Mouse (Mus musculus): ENCODE measurements around the gene Gcn1l1.

The Gcn1l1 gene

DNA sequence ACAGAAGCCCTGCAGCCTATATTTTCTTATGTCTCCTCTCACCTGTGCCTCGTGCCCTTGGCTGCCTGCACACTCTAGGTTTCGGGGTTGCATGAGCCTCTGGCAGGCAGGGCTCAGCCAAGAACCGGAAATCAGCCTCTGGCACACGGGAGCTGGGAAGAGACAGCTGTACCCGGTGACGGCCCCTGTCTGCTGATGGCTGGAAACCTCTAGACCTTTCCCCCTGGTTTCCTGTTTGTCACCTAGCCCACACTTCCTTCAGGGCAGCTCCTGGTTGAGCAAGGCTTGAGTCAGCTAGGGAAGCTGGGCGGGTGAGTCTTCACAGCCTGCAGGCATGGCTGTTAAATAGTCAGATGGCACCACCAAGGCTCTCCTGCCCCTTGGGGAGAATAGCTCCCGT is 30.2 kb upstream of the Gcn1l1 start:
- no peak for DNase-seq (ENCODE audit: low spot score)

DNA sequence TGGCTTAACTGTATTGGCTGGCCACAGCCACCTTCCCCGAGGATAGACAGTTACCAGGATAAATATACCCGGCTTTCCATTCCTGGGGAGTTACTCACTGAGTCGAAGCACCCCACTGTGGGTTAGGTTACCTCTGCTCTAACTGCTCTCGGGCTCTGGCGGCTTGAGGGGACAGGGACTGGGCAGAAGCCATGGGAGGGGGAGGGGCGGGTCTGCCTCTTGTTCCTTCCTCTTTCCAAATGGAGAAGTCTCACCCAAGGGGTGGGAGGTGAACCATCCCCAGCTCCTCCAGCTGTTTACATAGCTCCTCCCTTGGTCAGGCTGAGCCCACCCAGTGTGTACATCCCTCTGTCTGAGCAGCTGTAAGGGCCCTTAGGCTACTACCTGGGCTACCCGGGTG is 29.4 kb upstream of the Gcn1l1 start:
- no peak for DNase-seq (ENCODE audit: low spot score)

DNA sequence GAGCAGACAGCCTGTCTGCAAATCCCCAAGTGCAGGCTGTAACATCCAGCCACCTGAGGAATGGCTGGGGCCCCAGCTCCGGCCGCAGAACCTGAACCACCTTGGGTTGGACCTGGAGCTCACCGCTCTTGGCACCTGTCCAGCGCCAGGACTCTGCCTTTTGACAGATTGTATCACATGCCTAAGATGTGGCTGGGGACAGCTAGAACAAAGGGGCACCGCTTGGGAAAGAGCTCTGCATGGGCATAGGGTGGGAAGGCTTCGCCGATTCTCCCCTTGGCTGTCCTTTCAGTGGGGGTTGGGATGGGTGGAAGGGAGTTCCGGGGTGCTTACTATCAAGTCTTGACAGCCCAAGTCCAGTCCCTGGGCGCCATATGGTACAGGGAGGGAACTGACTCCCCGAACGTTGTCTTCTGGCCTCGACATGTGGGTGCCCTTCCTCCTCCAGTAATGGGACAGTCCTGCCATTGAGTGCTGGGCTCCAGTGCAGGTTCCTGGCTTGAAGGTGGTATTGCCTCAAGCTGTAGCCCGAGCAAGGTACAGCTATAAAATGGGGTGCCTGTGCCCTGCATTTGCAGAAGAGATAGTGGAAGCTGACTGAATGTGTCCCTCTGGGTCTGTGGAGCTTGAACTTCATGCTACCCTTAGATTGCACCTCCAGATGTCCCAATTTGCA is 26.9 kb upstream of the Gcn1l1 start:
- no peak for DNase-seq (ENCODE audit: low spot score)

DNA sequence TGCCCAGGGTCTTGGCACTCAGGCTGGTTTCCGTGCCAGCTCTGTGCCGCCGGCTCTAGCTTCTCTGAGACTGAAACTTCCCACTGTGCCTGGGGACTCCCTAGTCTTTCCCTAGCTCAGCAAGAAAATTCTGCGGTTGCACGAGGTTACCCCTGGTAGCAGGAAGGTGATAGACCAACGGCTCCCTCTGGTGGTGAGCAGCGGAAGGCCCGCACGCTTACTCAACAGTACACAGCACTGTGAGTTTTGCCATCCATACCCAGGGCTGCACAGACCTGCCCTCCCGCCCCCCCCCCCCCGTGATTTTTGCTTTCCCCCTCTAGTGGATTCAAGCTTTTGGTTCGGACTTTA is 26.4 kb upstream of the Gcn1l1 start:
- peak; percentile 79 for DNase-seq (ENCODE audit: low spot score)

DNA sequence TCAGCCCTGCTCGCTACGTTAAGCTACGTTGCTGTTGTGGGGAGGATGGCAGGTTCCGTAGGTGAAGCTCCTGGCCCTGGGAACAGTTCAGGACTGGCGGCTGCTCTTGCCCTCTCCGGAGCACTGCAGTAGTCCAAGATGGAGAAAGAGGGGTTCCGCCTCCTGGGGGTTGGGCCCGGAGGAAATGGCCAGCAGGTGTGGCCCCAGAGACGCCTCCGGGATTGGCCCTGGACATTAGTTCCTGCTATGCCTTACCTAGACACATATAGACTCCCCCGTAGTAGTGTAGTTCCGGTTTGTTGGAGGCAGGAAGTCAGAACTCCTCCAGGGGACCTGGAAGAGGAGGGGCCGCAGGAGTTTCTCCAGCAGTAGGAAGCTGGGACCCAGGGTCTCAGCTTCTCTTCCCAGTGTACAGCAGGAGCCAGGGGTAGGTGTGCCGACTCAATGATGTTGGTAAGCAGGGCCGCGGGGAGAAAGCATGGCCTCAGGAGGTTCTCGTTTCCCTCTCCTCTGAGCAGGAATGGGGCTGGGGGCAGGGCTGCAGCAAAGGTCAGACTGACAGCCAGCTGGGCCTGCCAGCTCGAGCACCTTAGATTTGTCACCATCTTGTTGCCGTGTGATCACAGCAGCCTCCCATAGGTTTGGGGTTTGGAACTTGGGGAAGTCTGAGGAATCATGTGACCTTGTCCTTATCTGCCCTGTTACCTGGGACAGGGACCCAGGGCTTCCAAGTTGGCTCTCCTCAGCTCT is 22.2 kb upstream of the Gcn1l1 start:
- no peak for DNase-seq (ENCODE audit: low spot score)

DNA sequence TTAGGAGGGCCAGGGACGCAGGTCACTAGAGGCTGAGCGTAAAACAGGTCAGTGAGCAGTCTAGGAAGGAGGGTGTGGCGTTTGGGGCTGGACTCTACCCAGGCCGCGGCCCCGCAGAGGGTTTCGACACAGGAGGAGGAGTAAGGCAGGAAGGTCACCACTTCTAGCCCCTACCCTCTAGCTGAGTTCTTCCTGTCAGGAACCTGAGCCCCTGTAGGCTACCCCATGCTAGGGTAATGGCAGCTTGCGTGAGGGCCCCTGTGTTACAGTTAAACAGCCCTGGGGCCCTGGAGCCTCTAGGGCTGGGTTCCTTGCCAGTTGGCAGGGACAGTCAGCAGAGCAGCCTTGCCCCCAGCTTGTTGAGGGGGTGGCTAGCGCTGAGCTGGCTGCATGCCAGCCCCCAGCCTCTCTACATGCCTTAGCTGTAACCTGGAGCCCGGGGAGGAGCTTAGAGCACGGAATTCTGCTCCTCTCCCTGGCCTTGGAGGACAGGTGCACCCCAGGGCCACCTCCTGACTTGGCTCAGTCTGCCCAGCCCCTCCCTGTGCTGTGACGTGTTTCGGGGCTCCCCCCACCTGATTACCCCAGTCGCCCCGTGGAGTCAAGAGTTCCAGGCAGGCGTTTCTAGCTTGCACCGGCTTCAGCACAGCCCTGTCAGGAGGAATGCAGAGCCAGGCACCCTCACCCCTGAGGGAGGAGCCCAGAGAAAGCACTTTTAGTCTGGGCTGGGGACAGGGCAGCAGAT is 21.4 kb upstream of the Gcn1l1 start:
- peak; percentile 83 for DNase-seq (ENCODE audit: low spot score)

DNA sequence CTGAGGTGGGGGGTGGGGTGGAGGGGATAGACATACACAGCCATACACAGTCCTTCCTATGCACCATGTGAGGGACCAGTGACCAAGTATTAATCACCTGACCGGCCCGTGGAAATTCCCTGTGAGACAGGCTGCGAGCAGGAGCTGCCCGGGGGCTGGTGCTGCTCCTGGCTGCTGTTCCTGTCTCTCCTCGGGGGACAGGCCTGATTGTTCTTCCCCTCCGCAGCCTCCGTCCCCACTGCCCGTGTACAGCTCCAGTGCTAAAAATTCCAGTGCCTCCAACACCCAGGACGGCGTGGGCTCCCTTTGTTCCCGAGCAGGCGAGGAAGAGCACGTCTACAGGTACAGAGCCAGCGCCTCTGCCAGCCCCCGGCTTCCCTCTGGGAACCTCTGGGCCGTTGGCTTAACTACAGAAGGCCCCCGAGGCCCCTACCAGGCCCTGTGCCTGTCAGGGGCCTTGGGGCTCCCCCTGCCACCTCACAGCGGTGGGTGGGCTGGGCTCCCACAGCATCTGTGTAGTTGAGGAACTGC is 20.3 kb upstream of the Gcn1l1 start:
- no peak for DNase-seq (ENCODE audit: low spot score)

DNA sequence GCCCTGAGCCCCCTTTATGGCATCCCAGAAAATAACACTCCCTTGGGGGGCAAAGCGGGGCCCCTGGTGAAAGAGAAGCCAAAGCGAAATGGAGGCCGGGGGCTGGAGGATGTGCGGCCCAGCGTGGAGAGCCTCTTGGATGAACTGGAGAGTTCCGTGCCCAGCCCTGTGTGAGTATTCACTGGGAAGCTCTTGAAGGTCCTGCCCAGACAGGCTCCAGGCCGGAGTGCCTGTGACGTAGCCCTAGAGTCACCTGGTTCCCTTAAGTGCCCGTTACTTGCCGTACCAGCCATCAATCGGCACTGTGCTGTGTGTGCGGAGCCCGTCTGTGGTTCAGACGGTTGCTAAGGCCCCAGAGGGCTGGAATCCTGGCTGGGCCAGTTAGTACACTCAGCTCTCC is 19.4 kb upstream of the Gcn1l1 start:
- no peak for DNase-seq (ENCODE audit: low spot score)

DNA sequence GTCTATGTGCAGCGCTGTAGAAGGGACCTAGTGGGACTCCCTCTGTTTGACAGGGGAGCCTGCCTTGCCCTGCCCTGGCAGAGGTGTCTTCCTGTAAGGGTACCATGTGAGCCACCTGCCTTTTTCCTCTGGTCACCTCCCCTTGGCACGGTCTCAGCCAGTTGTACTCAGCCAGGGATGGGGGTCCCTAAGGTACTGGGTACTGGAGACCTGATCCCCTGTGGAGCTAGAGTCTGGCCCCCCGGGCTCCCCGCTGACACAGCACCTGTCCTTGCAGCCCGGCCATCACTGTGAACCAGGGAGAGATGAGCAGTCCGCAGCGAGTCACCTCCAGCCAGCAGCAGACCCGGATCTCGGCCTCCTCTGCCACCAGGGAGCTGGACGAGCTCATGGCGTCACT is 18.5 kb upstream of the Gcn1l1 start:
- no peak for DNase-seq (ENCODE audit: low spot score)

DNA sequence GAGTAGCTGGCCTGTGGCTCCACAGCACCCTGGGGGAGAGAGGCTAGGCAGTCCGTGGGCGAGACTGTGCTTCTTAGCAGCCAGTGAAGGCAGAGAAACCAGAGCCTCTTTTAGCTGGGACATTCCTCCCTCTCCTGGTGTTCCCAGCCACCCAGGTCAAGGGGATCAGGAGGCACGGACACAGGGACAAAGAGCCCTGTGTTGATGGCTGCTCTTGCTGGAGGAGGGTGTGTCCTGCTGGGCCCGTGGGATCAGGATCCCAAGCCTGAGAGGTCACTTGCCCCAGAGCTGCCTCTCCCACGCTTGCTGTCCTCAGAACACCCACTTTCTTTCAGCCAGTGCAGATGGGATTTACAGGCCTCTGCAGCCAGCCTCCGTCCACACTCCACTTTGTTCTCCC is 18.0 kb upstream of the Gcn1l1 start:
- DNase-seq (ENCODE audit: low spot score) = peak; percentile 80

DNA sequence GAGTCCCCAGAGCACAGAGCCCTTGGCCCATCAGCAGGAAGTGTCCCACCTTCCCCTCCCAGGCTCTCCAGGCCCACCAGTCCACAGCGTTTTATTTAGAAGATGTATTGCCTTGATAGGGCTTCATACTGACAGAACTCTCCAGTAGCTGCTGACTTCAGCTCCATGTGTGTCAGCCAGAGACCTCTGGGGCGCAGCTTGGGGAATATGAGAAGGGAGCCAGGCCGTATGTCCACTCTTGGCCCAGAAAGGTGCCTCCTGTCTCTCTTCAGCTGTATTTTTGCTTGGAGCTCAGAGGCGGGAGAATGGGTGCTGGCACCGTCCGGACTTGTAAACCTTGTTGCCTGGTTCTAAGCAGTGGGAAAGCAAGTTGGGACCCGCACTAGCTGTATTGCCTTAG is 17.6 kb upstream of the Gcn1l1 start:
- DNase-seq (ENCODE audit: low spot score) = no peak

DNA sequence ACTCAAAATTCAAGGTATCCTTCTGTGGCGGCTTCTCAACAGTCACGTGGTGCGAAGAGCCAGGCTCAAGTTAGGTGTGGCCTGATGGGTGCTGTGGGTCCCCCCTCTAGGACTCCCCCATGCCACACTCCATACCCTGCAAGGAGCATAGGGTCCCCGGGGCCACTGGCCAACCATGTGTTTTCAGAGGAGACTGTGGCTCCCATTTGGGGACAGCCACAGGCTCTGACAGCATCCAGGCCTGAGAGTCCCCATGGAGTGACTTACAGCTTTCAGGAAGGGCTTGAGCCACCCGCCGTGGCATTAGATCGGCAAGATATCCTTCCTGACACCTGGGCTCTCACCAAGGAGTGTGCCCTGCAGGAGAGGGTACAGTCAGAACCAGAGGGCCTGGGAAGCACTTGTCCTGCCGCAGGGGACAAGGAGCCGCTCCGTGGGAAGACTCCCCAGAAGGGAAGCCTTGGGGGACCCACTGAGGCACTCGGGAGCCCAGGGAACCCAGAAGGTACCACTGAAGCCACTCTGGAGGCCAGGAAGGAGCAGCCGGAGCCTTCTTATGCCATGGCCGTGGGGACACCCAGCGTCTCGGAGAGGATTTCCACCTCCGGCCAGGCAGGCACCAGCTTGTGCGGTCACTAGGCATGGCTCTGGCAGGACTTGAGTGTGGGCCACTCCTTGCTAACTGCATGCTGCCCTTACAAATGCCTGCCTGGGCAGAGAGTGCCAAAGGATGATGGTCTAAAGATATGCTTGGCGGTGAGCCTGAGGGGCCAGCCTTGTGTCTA is 16.4 kb upstream of the Gcn1l1 start:
- no peak for DNase-seq (ENCODE audit: low spot score)

DNA sequence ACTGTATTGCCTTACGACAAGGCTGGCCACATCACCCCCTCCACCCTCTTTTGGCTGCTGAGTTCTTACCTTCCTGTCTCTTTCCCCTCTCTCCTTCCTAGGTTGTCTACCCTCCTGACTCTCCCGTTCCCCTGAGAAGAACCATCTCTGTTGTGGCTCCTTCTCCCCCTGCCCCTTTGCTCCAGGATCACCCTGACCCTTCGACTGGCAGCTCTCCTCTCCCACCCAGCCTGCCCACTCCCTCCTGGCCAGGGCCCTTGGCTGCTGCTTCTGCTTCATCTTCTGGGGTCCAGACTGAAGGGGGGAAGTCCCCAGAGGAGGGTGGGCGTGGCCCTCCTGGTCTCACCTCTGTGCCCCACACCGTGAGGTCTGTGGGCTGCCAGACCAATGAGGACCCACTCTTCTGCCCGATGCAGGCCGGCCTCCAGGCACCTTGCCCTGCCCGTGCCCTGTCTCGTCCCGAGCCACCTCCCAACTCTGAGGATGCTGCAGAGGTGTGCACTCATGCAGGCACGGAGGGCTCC is 14.5 kb upstream of the Gcn1l1 start:
- DNase-seq (ENCODE audit: low spot score) = no peak

DNA sequence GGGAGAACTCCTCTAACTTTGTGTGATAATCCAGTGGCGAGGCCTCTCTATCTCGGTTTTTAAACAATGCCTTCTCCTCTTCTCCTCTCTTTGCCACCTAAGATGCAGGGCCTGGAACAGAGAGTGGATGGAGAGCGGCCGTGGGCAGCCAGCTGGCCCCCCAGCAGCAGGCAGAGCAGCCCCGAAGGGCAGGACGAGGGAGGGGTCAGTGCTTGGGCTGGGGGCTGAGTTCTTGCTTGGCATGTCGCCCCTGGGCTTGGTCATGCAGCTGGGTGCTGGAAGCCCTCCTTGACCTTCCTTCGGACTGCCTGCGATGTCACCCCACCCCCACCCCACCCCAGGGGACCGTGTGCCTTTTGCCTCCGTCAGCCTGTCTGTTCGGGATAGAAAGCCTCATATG is 13.7 kb upstream of the Gcn1l1 start:
- no peak for DNase-seq (ENCODE audit: low spot score)

DNA sequence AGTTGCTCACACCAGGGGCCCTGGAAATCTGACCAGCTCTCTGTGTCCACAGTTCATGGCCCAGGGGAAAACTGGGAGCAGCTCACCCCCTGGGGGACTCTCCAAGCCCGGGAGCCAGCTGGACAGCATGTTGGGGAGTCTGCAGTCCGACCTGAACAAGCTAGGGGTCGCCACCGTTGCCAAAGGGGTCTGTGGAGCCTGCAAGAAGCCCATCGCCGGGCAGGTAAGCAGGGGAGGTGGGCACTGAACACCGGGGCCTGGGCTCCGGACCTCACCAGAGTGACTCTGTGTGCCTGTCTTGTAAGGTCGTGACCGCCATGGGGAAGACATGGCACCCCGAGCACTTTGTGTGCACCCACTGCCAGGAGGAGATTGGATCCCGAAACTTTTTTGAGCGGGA is 13.3 kb upstream of the Gcn1l1 start:
- DNase-seq (ENCODE audit: low spot score) = no peak

DNA sequence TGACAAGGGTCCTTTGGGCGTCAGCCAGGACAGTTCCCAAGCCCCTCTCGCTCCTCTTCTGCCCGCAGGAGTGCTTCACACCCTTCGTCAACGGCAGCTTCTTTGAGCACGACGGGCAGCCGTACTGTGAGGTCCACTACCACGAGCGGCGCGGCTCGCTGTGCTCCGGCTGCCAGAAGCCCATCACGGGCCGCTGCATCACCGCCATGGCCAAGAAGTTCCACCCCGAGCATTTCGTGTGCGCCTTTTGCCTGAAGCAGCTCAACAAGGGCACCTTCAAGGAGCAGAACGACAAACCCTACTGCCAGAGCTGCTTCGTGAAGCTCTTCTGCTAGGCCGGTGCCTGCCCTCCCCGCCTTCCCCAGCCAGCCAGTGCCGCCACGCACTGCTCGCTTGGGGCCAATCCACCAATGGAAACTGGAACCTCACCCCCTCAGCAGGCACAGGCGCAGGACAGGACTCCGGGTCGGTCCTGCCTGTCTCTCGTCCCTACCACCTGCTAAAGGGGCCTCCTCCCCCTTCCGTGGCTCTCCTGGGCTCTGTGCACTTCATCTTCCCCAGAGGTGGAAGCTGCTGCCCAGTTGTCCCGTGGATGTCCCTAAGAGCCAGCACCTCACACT is 11.1 kb upstream of the Gcn1l1 start:
- DNase-seq (ENCODE audit: low spot score) = no peak

DNA sequence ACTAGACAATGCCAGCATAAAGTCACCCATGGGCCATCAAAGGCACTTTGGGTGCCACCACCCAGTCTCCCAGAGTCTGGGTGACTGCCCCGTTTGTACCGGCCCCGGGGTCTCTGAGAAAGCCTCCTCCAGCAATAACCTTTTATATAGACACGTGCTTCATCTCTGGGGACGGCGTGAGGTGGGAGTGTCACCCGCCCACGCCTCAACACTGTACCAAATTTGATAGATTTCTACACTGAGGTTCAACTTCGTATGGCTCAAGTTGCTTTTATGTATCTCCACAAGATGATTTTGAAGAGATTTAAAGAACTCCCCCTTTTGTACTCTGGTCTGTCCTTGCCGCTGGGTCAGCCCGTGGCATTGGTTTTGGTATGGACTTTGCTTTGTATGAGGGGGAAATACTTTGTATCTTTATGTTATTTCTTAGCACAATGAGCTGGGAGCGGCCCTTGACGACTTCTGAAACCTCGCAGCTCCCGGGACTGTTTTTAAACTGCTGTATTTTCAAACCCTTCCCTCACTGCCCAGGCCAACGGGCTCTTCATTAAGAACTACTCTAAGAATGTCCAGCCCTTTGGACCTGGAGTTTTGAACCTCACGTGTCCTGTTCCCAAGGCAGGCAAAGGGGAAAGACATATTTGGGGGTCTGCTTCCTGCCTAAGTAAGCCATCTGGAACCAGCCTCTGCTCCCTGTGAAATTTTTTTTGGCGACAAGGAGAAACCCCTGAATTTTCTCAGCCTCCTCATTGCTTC is 10.3 kb upstream of the Gcn1l1 start:
- DNase-seq (ENCODE audit: low spot score) = peak; percentile 71

DNA sequence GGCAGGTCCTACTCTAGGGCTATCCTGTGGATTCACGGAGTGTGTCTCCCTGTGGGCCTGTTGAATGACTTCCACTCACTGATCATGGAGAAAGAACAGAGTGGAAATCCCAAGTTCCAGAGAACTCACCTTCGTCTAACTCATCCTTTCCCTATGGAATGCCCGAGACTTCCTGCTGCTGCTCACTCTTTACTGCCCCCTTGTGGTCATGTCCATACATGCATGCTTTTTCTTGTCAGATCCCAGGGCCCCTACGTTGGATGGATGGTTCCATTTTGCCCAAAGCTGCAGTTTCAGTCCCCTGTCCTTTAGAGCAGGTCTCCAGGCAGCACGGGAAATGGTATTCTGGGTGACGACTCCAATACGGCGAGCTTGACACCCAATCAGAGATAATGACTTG is 8.8 kb upstream of the Gcn1l1 start:
- peak; percentile 72 for DNase-seq (ENCODE audit: low spot score)

DNA sequence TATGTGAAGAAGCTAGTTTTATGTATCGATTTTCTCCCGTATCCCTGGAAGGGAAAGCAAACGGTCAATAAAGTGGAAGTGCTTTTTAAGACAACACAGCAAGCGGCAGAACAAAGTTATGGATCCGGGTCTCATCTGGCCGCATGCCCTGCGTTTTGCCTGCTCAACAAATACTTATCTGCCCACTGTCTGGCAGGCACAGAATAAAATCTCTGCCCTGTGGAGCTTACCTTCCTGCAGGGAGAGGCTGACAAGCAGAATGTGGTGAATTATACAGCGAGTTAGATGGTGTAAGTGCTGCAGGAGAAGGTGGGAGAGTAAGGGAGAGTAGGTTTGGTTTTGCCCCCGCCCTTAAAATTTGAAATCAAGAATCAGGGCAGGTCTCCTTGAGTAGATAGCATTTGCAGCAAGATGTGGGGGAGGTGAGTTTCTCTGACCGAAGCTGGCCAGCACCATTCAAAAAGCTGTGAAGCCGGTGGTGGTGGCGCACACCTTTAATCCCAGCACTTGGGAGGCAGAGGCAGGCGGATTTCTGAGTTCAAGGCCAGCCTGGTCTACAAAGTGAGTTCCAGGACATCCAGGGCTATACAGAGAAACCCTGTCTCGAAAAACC is 6.8 kb upstream of the Gcn1l1 start:
- DNase-seq (ENCODE audit: low spot score) = no peak
